Mouse (Mus musculus): ENCODE measurements at regions not wholly inside any gene's neighbourhood (a gene's known extent, or its start where the extent isn't known, plus 50 kb on each side); places are given as distances from the start of the nearest gene placed in this dataset.
"Not testable (repeated sequence)": the region's sequence is repeated elsewhere in the genome, so short reads cannot be mapped to it uniquely, and the experiment has no call there.

GRCm38 (mm10) chr14:53210554-53210953 lies 715.0 kb upstream of the Olfr1507 start:
- WGBS, result no CpG with 5 or more reads among the region's 3 CpGs
- H3K27me3 ChIP-seq (ENCODE audit: low read depth, poor library complexity, severe bottlenecking); H3K27ac ChIP-seq (replicated peaks): not testable (repeated sequence)

GRCm38 (mm10) chr14:53209258-53209657 lies 713.7 kb upstream of the Olfr1507 start:
- H3K27ac ChIP-seq (replicated peaks); H3K4me3 ChIP-seq; H3K36me3 ChIP-seq; H3K27me3 ChIP-seq (ENCODE audit: low read depth, poor library complexity, severe bottlenecking); DNase-seq (ENCODE audit: low spot score); H3K9me3 ChIP-seq (replicated peaks); H3K4me1 ChIP-seq: not testable (repeated sequence)

More at GRCm38 (mm10) chr14:53210554-53210953, 715.0 kb upstream of the Olfr1507 start:
- not testable (repeated sequence) for H3K36me3 ChIP-seq; H3K4me3 ChIP-seq; H3K4me1 ChIP-seq; DNase-seq (ENCODE audit: low spot score); H3K9me3 ChIP-seq (replicated peaks)

- not testable (repeated sequence) for H3K27ac ChIP-seq (replicated peaks); H3K4me3 ChIP-seq; H3K27me3 ChIP-seq (ENCODE audit: low read depth, poor library complexity, severe bottlenecking); DNase-seq (ENCODE audit: low spot score); H3K4me1 ChIP-seq; H3K9me3 ChIP-seq (replicated peaks); H3K36me3 ChIP-seq
- no CpG with 5 or more reads among the region's 3 CpGs for WGBS
Observed at GRCm38 (mm10) chr14:53190931-53191330, 695.4 kb upstream of the Olfr1507 start.

- not testable (repeated sequence) for H3K27ac ChIP-seq (replicated peaks); H3K4me1 ChIP-seq; H3K27me3 ChIP-seq (ENCODE audit: low read depth, poor library complexity, severe bottlenecking); H3K4me3 ChIP-seq; H3K9me3 ChIP-seq (replicated peaks); DNase-seq (ENCODE audit: low spot score); H3K36me3 ChIP-seq
Observed at GRCm38 (mm10) chr14:53174099-53174498, 678.5 kb upstream of the Olfr1507 start.

GRCm38 (mm10) chr14:53166327-53166726 lies 670.8 kb upstream of the Olfr1507 start:
- H3K36me3 ChIP-seq; H3K9me3 ChIP-seq (replicated peaks); H3K27me3 ChIP-seq (ENCODE audit: low read depth, poor library complexity, severe bottlenecking); DNase-seq (ENCODE audit: low spot score); H3K4me3 ChIP-seq; H3K27ac ChIP-seq (replicated peaks); H3K4me1 ChIP-seq: not testable (repeated sequence)
- no CpG with 5 or more reads among the region's 2 CpGs for WGBS

GRCm38 (mm10) chr14:53159012-53159411 lies 663.5 kb upstream of the Olfr1507 start:
- not testable (repeated sequence) for H3K36me3 ChIP-seq; H3K4me3 ChIP-seq; H3K27ac ChIP-seq (replicated peaks); DNase-seq (ENCODE audit: low spot score); H3K4me1 ChIP-seq; H3K9me3 ChIP-seq (replicated peaks); H3K27me3 ChIP-seq (ENCODE audit: low read depth, poor library complexity, severe bottlenecking)
- 80% methylated on average over 1 of the region's 2 CpGs for WGBS

GRCm38 (mm10) chr14:53134783-53135182 lies 639.2 kb upstream of the Olfr1507 start:
- H3K9me3 ChIP-seq (replicated peaks); H3K27ac ChIP-seq (replicated peaks); H3K4me3 ChIP-seq; H3K27me3 ChIP-seq (ENCODE audit: low read depth, poor library complexity, severe bottlenecking); H3K36me3 ChIP-seq; DNase-seq (ENCODE audit: low spot score); H3K4me1 ChIP-seq: not testable (repeated sequence)

GRCm38 (mm10) chr14:53132390-53132789 lies 636.8 kb upstream of the Olfr1507 start:
- DNase-seq (ENCODE audit: low spot score), result peak; percentile 46
- H3K4me3 ChIP-seq; H3K4me1 ChIP-seq; H3K36me3 ChIP-seq; H3K9me3 ChIP-seq (replicated peaks); H3K27me3 ChIP-seq (ENCODE audit: low read depth, poor library complexity, severe bottlenecking); H3K27ac ChIP-seq (replicated peaks): not testable (repeated sequence)
- WGBS, result 37% methylated on average over 6 of the region's 6 CpGs

GRCm38 (mm10) chr14:53121704-53122103 lies 626.2 kb upstream of the Olfr1507 start:
- not testable (repeated sequence) for H3K9me3 ChIP-seq (replicated peaks); H3K4me1 ChIP-seq; H3K4me3 ChIP-seq; H3K36me3 ChIP-seq; H3K27ac ChIP-seq (replicated peaks); H3K27me3 ChIP-seq (ENCODE audit: low read depth, poor library complexity, severe bottlenecking); DNase-seq (ENCODE audit: low spot score)
- WGBS, result 26% methylated on average over 2 of the region's 3 CpGs

GRCm38 (mm10) chr14:53109732-53110131 lies 614.2 kb upstream of the Olfr1507 start:
- H3K36me3 ChIP-seq; DNase-seq (ENCODE audit: low spot score); H3K27me3 ChIP-seq (ENCODE audit: low read depth, poor library complexity, severe bottlenecking); H3K27ac ChIP-seq (replicated peaks); H3K4me3 ChIP-seq; H3K9me3 ChIP-seq (replicated peaks); H3K4me1 ChIP-seq: not testable (repeated sequence)
- WGBS, result 81% methylated on average over 3 of the region's 3 CpGs

GRCm38 (mm10) chr14:53101362-53101761 lies 605.8 kb upstream of the Olfr1507 start:
- not testable (repeated sequence) for H3K36me3 ChIP-seq; H3K9me3 ChIP-seq (replicated peaks); DNase-seq (ENCODE audit: low spot score); H3K4me1 ChIP-seq; H3K27ac ChIP-seq (replicated peaks); H3K4me3 ChIP-seq; H3K27me3 ChIP-seq (ENCODE audit: low read depth, poor library complexity, severe bottlenecking)
- 35% methylated on average over 5 of the region's 5 CpGs for WGBS

GRCm38 (mm10) chr14:53090921-53091320 lies 595.4 kb upstream of the Olfr1507 start:
- DNase-seq (ENCODE audit: low spot score); H3K27me3 ChIP-seq (ENCODE audit: low read depth, poor library complexity, severe bottlenecking); H3K4me3 ChIP-seq; H3K36me3 ChIP-seq; H3K9me3 ChIP-seq (replicated peaks); H3K4me1 ChIP-seq; H3K27ac ChIP-seq (replicated peaks): not testable (repeated sequence)

- H3K4me1 ChIP-seq; H3K27me3 ChIP-seq (ENCODE audit: low read depth, poor library complexity, severe bottlenecking); H3K27ac ChIP-seq (replicated peaks); H3K4me3 ChIP-seq; H3K9me3 ChIP-seq (replicated peaks); DNase-seq (ENCODE audit: low spot score); H3K36me3 ChIP-seq: not testable (repeated sequence)
- 86% methylated on average over 4 of the region's 4 CpGs for WGBS
Observed at GRCm38 (mm10) chr14:53081853-53082252, 586.3 kb upstream of the Olfr1507 start.

GRCm38 (mm10) chr14:53081024-53081711 lies 585.6 kb upstream of the Olfr1507 start:
- H3K4me1 ChIP-seq; H3K27ac ChIP-seq (replicated peaks); H3K9me3 ChIP-seq (replicated peaks); H3K4me3 ChIP-seq; DNase-seq (ENCODE audit: low spot score); H3K36me3 ChIP-seq; H3K27me3 ChIP-seq (ENCODE audit: low read depth, poor library complexity, severe bottlenecking): not testable (repeated sequence)
- no CpG with 5 or more reads among the region's 2 CpGs for WGBS
